Mouse (Mus musculus) lung, postnatal 14 days (tissue): ENCODE measurements at regions not wholly inside any gene's neighbourhood (a gene's known extent, or its start where the extent isn't known, plus 50 kb on each side); places are given as distances from the start of the nearest gene placed in this dataset.

Experiments used
- DNase-seq: peaks from one replicate; pipeline ENCODE4 v3.0.0; 2021

- DNase-seq = no peak
Observed at GRCm38 (mm10) chr5:100982573-100982936, 137.0 kb downstream of the Gpat3 start.

- DNase-seq = no peak
Observed at GRCm38 (mm10) chr5:100981849-100982572, 136.5 kb downstream of the Gpat3 start.

GRCm38 (mm10) chr5:100976736-100977135 is 131.2 kb downstream of the Gpat3 start:
- no peak for DNase-seq

GRCm38 (mm10) chr5:100951210-100951609 is 105.7 kb downstream of the Gpat3 start:
- DNase-seq = no peak
